ENCODE assay signal across 8 mouse cellular contexts in the genomic region with DNA sequence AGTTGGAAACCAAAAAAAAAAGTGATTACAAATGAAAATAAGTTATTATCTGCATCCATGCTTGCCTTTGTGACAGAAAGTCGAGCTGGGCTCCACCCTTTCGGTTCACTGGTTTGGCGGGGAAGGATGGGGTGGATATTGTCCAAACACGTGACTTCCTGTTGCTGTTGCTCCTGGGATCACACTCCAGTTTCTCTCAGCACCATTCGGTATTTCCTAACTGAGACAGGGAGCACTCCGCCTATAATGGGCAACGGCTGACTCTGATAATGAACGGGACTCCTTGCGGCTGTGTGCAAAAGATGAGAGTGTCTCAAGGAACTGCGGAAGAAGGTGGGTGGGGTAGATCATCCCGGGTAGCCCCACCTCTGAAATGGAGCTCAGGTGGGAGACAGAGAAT. TPM values are rescaled to one million over a fixed set of nuclear protein-coding genes. Genes with fewer than 3 reads are reported as not detected.
DNase-seq lines count a peak whose midpoint lies in the region; ATAC-seq lines count a peak whose summit lies in the region.

No protein-coding gene starts in this region.

- DNase-seq in layer of hippocampus, adult 11-12 months (ENCODE audit: low spot score), result peak; percentile 23
- DNase-seq in layer of hippocampus, adult 8-10 months (ENCODE audit: low spot score in 2 of 2), result no peak
- peak; percentile 41 for DNase-seq in ES-CJ7 (ENCODE audit: low read depth, low spot score)
- DNase-seq in fibroblast of lung, adult 2 months (ENCODE audit: low read depth), result peak; percentile 24
- peak; percentile 70 for DNase-seq in heart, postnatal 25 days (ENCODE audit: low spot score)
- DNase-seq in kidney, adult 18-20 months, result no peak
- no peak for DNase-seq in spleen, adult 18-20 months

- ATAC-seq in erythroid progenitor cell, adult 5-6 weeks (replicated peaks; ENCODE audit: low FRiP score, poor library complexity, severe bottlenecking), result no peak

- intact Hi-C loops in heart, postnatal 25 days (cut with DNase I), result no loop called here

RNA-seq across cellular contexts. Expression of a gene that starts 43.2 kb away (rescaled TPM):
- total RNA-seq in layer of hippocampus, adult 8-10 months (2022), result under 1 TPM in 1 of 4 experiments, not detected in 3; 0.23 TPM
- not detected for total RNA-seq in heart, postnatal 25 days (2021)
- total RNA-seq in erythroid progenitor cell, adult 5-6 weeks (2015; ENCODE audit: low replicate concordance), result not detected in 2 replicates
- not detected in 2 replicates for total RNA-seq in erythroid progenitor cell, adult 5-6 weeks (2017; ENCODE audit: low replicate concordance)

RNA-seq across cellular contexts. Expression of a gene that starts 46.7 kb away (rescaled TPM):
- total RNA-seq in layer of hippocampus, adult 8-10 months (2022), result not detected
- total RNA-seq in heart, postnatal 25 days (2021), result not detected
- total RNA-seq in erythroid progenitor cell, adult 5-6 weeks (2015; ENCODE audit: low replicate concordance), result 3.4 TPM in 1 of 2 replicates, not detected in the other
- total RNA-seq in erythroid progenitor cell, adult 5-6 weeks (2017; ENCODE audit: low replicate concordance), result not detected in 2 replicates

Comparison
In these comparisons a context has a peak if more than half of its experiments do, and no peak if none do; other contexts are left out.
1. DNase-seq: peak in layer of hippocampus, adult 11-12 months (single experiment), ES-CJ7 (single experiment), fibroblast of lung, adult 2 months (single experiment) and heart, postnatal 25 days (single experiment); none in layer of hippocampus, adult 8-10 months (0 of 2), kidney, adult 18-20 months (single experiment) and spleen, adult 18-20 months (0 of 2).